Mouse (Mus musculus) thymus, adult 2 months (tissue): ENCODE results near the gene Ankrd13d.

Source experiments
- CTCF ChIP-seq: fragments of 200-500 bp; IDR thresholded peaks from 2 replicates; pipeline ENCODE4 v1.5.1; 2012; ENCODE audit warnings: mild to moderate bottlenecking, control low read depth, low read length, moderate library complexity, borderline replicate concordance; ENCODE audit not compliant: control insufficient read depth, poor library complexity, insufficient read depth; ENCODE audit errors: extremely low read depth
- POLR2A ChIP-seq: fragments of 200-500 bp; IDR thresholded peaks from 2 replicates; pipeline ENCODE4 v1.6.1; 2012; ENCODE audit warnings: mild to moderate bottlenecking, low read length, control low read depth, moderate library complexity; ENCODE audit not compliant: control insufficient read depth, poor library complexity, insufficient read depth; ENCODE audit errors: extremely low read depth

GRCm38 (mm10) chr19:4326881-4327280 lies 43.9 kb upstream of the Ankrd13d start:
- TF ChIP-seq POLR2A (no peak), CTCF (no peak)
